Mouse (Mus musculus) heart, postnatal 25 days (tissue): ENCODE data around the gene Mpp3. TPM values are rescaled to one million over a fixed set of nuclear protein-coding genes. Genes with fewer than 3 reads are reported as not detected.
A peak's percentile ranks its signal among the peaks of the same experiment; 100 is the strongest.

ENCODE experiments used
- DNase-seq: peaks from one replicate; pipeline ENCODE4 v3.0.0; 2022; ENCODE audit warnings: low spot score
- intact Hi-C: fragments of 180-260 bp; cut with DNase I; formaldehyde crosslinking; loops from one replicate; pipeline ENCODE4 v1.15.1; 2025
- total RNA-seq, 2 experiments: library from RNA; stranded (reverse); gene quantifications; 2 replicates each; pipeline ENCODE4 v1.2.3; 2021

The Mpp3 gene
- total RNA-seq, 2 experiments from 2014 or later, result 1.9 to 2.1 TPM

DNA sequence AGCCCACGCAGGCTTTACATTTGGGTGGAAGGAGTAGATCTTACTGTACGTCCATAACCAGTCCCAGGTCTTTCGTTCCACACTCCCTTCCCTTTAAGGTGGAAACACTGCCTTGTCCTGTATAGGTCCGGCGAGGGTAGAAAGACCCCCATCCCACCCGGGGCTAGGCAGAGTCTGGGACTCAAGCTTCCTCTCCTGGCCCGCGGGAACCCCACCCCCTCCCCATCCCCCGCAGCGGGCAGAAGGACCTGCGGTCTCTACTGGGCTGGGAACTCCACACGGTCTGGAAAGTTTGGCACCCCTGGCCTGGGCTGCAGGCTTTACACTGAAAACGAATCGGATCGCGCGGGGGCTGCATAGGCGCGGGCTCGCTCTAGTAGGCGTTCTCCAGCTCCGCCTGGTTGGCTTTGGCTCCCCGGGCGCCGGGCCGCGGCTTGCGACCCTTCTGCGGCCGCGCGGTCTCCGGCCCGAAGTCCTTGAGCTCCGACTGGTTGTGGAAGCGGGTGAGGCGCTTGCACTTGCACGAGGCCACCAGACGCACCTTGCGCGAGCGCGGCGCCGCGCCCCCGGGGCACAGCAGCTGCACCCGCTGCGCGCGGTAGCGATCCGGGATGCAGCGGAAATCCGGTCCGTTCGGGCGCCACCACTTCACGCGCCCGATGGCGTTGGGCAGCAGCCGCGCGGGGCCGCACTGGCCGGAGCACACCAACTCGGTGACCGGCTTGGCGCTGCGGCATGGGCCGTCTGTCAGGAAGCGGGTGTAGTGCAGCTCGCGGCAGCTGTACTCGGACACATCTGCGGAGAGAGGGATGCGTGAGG lies 64.6 kb downstream of the Mpp3 start:
- no peak for DNase-seq
- intact Hi-C loops, result no loop called here

DNA sequence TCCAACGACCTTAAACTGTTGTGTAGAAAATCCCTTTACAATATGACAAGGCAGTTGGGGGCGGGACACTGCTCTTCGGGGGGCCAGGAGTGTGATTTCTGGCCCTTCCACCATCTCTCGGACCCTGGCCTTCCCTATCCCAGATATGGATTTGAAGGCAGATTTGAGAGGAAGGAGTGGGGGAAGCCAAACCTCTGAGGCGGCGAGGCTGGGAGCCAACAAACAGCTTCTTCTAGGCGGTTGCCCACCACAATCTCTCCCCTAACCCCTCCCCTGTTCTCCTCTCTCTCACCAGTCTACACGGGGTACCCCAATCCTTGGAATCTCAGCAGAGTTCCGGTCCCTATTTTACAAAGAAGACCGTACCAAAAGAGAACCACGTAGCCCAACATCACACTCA lies 65.2 kb downstream of the Mpp3 start:
- intact Hi-C loops, result no loop called here
- no peak for DNase-seq

- intact Hi-C loops, result no loop called here
- DNase-seq, result no peak
These were observed 70.8 kb downstream of the Mpp3 start for GRCm38 (mm10) chr11:101957476-101957875.

- intact Hi-C loops, result no loop called here
- DNase-seq, result no peak
These were observed 74.8 kb downstream of the Mpp3 start for GRCm38 (mm10) chr11:101953441-101953840.

DNA sequence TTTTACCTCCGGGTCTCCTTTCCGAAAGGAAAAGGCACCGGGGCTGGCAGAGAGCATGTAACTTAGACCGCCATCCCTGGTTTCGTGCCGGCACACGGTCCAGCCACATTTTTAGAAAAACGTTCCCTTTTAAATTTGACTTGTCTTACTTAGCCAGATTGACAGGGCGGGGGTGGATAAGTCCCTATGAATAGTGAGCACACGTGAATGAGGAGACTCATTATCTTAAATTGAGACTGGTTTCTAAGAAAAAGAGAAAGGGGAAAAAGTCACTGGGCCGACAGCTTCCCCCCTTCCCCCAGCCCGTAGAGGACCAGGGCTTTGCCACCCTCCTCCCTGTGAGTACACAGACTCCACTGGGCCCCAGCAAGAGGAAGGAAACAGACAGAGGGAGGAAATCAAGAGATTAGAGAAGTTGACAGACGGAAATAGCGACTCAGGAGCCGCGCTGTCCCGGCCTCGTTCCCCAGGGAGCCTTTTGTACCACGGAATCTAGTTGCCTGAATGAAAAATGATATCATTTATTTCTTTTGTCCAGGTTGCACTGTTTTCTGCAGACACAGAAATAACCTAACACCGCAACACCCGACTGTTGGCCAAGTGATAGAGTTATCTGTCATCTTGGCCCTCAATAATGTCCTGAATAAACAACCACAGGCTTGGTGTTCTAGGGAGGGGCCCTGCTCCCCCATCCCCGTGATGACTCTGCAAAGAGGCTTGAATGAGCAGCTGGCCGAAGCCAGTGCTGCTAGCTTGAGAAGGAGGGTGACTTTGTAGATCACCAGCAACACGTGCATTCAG lies 75.5 kb downstream of the Mpp3 start:
- DNase-seq, result peak; percentile 64
- intact Hi-C loops, result no loop called here

DNA sequence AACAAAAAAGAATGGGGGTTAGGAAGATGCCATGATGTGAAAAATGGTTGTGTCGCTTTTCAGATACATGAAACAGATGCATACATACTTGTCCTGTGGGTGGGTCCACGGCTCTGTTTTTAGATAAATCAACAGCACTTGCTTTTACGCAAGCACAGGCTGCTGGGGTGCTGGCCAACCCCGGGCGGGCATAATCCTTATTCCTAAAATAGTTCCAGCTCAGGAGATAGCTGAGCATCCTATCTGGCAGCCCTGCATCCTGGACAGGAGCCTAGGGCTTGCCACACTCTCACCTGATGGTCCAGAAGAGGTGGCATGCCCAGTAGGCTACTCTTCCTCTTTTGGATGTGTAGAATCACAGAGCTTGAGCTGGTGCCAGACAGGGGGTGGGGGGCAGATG lies 78.2 kb downstream of the Mpp3 start:
- intact Hi-C loops, result no loop called here
- DNase-seq, result no peak

Other genes starting within 250 kb of the Mpp3 start
- gene Etv4, start 243.1 kb downstream of the Mpp3 start, total RNA-seq, result under 1 TPM; 0.26 to 0.53 TPM
- gene Meox1, start 134.1 kb downstream of the Mpp3 start, total RNA-seq, result 1 to 10 TPM; 7.8 to 9.9 TPM
- 1 to 10 TPM; 1.5 to 1.6 TPM for gene Sost, start 61.4 kb downstream of the Mpp3 start, total RNA-seq
- gene Cfap97d1, start 44.2 kb downstream of the Mpp3 start, total RNA-seq, result not detected
- 100 to 1,000 TPM; 115 to 122 TPM for gene Dusp3, start 41.4 kb downstream of the Mpp3 start, total RNA-seq
- 10 to 100 TPM; 50.1 to 62.2 TPM for gene Cd300lg, start 13.0 kb upstream of the Mpp3 start, total RNA-seq
- gene Mpp2, start 60.1 kb upstream of the Mpp3 start, total RNA-seq, result 1 to 10 TPM; 2.3 to 2.7 TPM
- not detected for gene Ppy, start 72.9 kb upstream of the Mpp3 start, total RNA-seq
- not detected for gene Pyy, start 79.4 kb upstream of the Mpp3 start, total RNA-seq
- gene Nags, start 117.1 kb upstream of the Mpp3 start, total RNA-seq, result not detected
- 10 to 100 TPM; 14.3 to 17.5 TPM for gene Tmem101, start 127.9 kb upstream of the Mpp3 start, total RNA-seq
- gene Lsm12, start 156.8 kb upstream of the Mpp3 start, total RNA-seq, result 10 to 100 TPM; 46.6 to 51.5 TPM
- 10 to 100 TPM; 40.3 to 41.8 TPM for gene G6pc3, start 161.2 kb upstream of the Mpp3 start, total RNA-seq
- gene Hdac5, start 201.7 kb upstream of the Mpp3 start, total RNA-seq, result 100 to 1,000 TPM; 129 to 136 TPM
- under 1 TPM; 0.10 to 0.39 TPM for gene BC030867, start 220.4 kb upstream of the Mpp3 start, total RNA-seq
- under 1 TPM; 0.61 to 0.68 TPM for gene Asb16, start 240.3 kb upstream of the Mpp3 start, total RNA-seq